Mouse (Mus musculus): ENCODE data around the gene Dennd6b.
A peak's percentile ranks its signal among the peaks of the same experiment; 100 is the strongest.

Gene Dennd6b

DNA sequence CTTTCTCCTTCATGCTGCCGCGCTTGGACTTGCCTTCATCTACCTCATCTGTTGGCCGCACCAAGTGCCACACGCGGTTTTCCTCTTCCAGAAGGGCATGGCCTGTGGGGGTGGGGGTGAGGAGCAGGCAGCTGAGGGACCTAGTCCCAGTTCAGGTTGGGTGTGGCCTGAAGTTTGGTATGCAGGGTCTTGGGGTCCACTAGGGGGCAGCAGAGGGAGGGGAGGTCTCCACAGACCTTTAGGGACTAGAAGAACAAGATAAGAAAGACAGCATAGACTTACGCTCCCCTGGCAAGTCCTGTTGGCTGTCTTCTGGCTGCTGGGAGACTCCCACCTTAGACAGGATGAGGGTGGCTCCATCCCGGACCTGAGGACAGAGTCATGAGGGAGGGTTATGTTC, 38.3 kb downstream of the Dennd6b start:
- DNase-seq = peak; percentile 84 to 88

DNA sequence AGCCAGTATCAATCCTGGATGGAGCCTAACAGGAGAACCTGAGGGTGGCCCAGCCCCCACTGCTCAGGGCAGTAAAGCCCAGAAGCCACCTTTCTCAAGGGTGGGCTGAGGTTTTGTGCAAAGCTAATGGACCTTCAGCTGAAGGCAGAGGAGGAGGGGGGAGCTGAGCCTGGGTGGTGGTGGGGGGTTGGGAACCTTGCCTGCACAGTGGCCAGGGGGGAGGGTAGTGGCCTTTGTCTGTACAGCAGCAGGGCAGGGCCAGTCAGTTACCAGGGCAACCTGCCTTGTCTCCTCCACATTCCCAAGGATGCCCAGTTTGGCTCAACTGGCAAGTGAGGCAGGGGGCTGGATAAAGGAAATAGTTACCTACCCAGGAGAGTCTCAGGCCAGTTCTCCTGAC, 44.0 kb downstream of the Dennd6b start:
- no peak for DNase-seq

DNA sequence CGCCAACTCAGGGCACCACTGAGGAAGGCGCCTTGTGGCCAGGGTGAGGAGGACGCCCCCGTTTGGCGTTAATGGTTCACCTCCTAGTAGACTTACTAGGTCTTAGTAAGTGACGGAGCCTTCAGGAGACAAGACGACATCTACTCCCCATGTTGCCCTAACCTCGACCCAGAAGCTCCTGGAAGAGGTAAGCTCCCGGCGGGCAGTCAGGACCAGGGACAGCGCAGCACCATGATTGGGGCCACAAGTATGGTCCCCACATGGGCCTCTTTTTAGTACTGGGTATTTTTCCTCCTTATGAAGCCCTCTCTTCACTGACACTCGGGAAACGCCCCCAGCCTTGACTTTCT, 46.3 kb downstream of the Dennd6b start:
- peak; percentile 79 to 80 for DNase-seq

DNA sequence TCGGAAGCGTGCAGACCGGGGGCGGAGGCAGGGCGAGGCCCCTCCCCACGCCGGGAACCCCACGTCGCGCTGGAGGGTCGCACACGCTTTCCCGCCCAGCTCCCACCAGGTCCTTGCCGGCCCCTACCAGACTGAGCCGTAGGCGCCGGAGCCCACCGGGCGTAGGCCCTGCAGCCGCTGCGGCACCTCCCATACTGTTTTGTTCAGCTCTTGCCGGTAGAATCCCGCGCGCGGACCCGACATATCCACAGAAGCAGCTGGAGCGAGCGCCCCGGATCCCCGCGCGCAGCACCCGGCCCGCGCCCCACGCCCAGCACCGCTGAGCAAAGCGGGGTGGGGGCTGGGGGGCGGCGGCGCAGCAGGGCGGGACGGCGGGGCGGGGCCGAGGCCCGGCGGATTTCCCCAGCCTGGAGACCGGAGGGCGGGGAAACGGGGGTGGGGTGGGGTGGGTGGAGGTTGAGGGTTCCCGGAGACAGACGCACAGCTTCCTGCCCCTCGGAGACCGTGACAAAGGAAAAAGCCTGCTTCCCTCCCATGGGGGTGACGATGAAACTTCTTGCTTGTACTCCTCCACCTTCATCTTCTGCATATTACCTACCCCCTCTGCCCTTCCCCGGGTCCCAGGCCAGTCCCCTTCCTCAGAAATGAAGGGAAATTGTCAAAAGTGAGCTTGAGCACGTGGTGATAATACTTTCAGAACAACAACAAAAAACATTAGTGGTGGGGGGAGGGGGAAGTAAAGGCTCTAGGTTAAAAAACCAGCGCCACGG, 46.8 kb downstream of the Dennd6b start, which contains the start of gene Mapk11:
Gene Mapk11 (minus strand): TSS at position 358 of the 770 bp plus-strand sequence.
- peak; percentile 70 to 79 for DNase-seq

DNA sequence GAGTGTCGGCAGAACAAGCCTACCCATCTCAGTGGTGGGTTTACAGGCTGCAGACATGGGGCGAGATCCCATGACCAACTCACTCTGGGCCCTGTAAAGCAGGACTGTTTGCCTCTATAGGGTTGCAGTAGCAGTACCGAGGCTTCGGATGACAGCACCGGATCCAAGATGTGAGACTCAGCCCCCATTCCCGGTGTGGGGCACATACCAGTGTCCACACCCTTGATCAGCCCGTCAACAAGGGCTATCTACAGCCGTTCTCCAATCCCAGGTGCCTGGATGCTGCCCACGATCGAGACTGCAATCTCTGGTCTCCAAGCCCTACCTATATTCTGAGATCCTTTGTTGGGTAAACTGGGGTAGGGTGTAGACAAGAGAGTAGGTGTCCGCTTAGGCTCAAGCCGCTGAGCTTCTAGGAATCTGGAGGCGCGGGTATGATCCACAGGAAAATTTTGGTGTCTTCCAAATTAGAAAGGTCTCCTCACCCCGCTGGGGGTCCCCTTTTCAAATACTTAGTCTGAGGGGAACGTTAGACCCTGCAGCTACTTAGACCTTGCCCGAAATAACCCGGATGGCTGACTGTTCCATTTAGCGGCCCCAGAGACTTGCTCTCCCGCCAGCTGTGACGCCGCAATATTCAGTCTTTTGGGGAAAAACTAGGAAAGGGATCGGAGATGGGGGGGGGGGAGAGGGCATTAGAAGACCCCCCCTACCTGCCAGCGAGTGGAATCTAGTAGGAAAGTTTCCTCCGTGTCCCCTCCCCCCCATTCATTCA, 47.6 kb downstream of the Dennd6b start:
- no peak for DNase-seq

DNA sequence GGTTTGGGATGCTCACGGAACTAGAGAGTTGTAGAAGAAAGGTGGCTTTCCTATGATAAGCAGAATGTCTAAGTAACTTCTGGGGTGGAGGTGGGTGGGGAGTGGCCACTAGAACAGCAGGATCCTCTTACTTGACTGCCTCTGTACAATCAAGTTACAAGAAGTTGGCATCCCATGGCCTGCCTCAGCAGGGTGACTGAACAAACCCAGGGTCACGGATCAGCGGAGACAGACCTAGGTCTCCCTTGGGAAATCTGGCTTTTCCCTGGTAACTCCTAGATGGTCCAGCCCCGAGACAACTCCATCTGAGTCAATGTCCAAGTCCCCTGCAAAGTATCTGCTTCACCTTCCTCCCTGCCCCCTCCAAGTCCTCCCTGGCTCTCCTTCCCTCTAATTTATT, 48.4 kb downstream of the Dennd6b start:
- no peak for DNase-seq

GRCm38 (mm10) chr15:89147456-89147855, 48.8 kb downstream of the Dennd6b start:
- DNase-seq = no peak

- DNase-seq = peak; percentile 57 to 70
Observed at GRCm38 (mm10) chr15:89147024-89147423, 49.3 kb downstream of the Dennd6b start.

- DNase-seq = peak; percentile 76 to 79
Observed at GRCm38 (mm10) chr15:89146537-89146936, 49.8 kb downstream of the Dennd6b start.

DNA sequence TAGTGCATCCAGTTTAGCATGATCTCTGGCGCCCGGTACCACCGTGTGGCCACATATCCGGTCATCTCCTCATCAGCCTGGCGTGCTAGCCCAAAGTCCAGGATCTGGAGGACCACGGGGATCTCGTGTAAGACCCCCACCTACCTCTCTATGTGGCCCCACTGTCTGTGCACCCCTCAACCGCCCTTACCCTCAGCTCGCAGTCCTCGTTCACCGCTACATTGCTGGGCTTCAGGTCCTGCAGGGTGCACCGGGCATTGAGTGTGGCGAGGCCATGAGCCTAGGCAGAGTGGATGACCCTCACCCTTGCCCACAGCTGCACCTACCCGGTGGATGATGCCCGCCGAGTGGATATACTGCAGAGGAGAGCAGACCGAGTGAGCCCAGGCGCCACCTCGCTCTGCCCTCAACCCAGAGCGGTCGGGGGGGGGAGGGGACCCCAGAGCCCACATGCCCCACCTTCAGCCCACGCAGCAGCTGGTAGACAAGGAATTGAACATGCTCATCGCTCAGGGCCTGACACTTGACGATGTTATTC, 50.4 kb downstream of the Dennd6b start:
- DNase-seq = no peak

GRCm38 (mm10) chr15:89144965-89145364, 51.3 kb downstream of the Dennd6b start:
- no peak for DNase-seq

GRCm38 (mm10) chr15:89143134-89143533, 53.2 kb downstream of the Dennd6b start:
- DNase-seq = no peak

DNA sequence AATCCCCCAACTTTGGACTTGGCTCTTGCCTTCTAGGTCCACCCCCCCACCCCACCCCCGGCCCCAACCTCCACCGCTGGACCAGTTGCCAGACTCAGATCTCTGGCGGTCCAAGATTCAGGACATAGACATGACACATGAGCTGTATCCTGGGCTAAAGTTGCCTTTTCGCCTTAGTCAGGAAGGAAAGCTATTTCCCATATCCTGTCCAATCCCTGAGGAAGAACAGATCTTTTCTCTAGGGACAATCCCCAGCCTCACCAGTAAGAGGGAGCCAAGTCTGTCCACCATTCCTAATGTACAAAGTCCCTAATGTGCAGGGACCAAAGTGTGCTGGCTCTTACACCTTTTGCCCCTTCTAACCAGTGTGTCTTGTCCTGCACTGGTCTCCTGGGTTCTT, 54.4 kb downstream of the Dennd6b start:
- DNase-seq = no peak

- DNase-seq = peak in 1 of 2 experiments; percentile 23
Observed at GRCm38 (mm10) chr15:89141443-89141842, 54.9 kb downstream of the Dennd6b start.

DNA sequence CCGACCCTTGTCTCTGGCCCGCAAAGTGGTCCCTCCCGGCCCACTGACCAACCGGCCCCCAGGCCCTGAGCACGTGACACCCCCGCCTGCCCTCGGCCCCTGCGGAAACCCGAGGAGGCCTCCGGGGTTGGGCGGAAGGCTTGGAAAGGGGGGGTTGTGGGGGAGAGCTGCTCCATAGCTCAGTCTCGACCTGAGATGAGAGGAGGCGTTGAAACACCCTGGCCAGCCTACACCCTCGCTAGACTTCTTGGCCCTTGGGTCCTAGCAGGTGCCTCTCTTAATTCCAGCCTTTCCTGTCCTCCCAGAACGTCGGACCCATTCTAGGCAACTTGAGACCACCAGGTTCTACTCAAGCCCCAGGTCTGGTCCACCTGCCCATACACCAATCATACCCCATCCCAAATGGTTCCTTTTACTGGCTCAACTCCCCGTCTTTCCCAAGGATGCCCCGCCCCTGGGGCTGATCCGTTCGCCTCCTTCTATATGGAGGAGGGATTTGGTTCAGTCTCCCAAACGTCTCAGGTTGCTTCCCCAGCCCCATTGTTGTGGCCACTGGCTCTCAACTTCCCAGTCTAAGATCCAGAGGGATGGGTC, 55.5 kb downstream of the Dennd6b start, which contains the start of gene Mapk12:
Gene Mapk12 (minus strand): TSS at position 45 of the 594 bp plus-strand sequence.
- DNase-seq = peak; percentile 59 to 77

- DNase-seq = peak; percentile 47 to 62
Observed at GRCm38 (mm10) chr15:89140048-89140658, 56.1 kb downstream of the Dennd6b start.

- no peak for DNase-seq
Observed at GRCm38 (mm10) chr15:89138531-89138930, 57.8 kb downstream of the Dennd6b start.

- DNase-seq = no peak
Observed at GRCm38 (mm10) chr15:89138046-89138405, 58.3 kb downstream of the Dennd6b start.

- no peak for DNase-seq
Observed at GRCm38 (mm10) chr15:89137378-89138045, 58.8 kb downstream of the Dennd6b start.

GRCm38 (mm10) chr15:89136461-89137155, 59.7 kb downstream of the Dennd6b start:
- no peak for DNase-seq
